Mouse (Mus musculus): ENCODE results near the gene Olfr1535. TPM values are rescaled to one million over a fixed set of nuclear protein-coding genes. Genes with fewer than 3 reads are reported as not detected.

Olfr1535 gene
- not detected for polyA plus RNA-seq (2012; fragmentation: generic; extraction: Trizol)
- long read RNA-seq, experiment 1 = 0 reads
- long read RNA-seq, experiment 2 = 0 reads

- Histone ChIP-seq H3K27me3 (ENCODE audit: control insufficient read depth, insufficient read depth, insufficient read length) (no peaks in the 10 kb centered on the region), H3K4me3 (ENCODE audit: insufficient read depth, poor library complexity, severe bottlenecking) (no peak within 1 kb of the TSS), H3K79me2 (ENCODE audit: control insufficient read depth, insufficient read depth) (no peaks in the 10 kb centered on the region), H3K36me3 (ENCODE audit: control insufficient read depth, insufficient read depth) (no peaks in the 10 kb centered on the region), H3ac (ENCODE audit: control insufficient read depth, insufficient read length, low read depth) (no peak within 1 kb of the TSS), H3K79me3 (ENCODE audit: low read depth) (no peaks in the 10 kb centered on the region)
- TF ChIP-seq CTCF (IDR thresholded peaks at IDR 0.05; ENCODE audit: control insufficient read depth, insufficient read depth, insufficient read length) = no peak
- TF ChIP-seq FOSL1 (IDR thresholded peaks at IDR 0.05; ENCODE audit: insufficient read depth, low read length, poor library complexity, severe bottlenecking) = no peak
- no peak for TF ChIP-seq MYOD1 (IDR thresholded peaks at IDR 0.05; ENCODE audit: control insufficient read depth, insufficient read length, low read depth)
Measured at GRCm38 (mm10) chr13:21559793-21560192, at the start of gene Olfr1535. TSS of gene Olfr1535 (minus strand) at chr13:21559893.

GRCm38 (mm10) chr13:21591618-21592017 lies 31.9 kb upstream of the Olfr1535 start:
- Histone ChIP-seq H3K4me3 (ENCODE audit: insufficient read depth, poor library complexity, severe bottlenecking) (no peak overlapping the region), H3ac (ENCODE audit: control insufficient read depth, insufficient read length, low read depth) (no peak overlapping the region), H3K36me3 (ENCODE audit: control insufficient read depth, insufficient read depth) (no peaks in the 10 kb centered on the region), H3K27me3 (ENCODE audit: control insufficient read depth, insufficient read depth, insufficient read length) (no peaks in the 10 kb centered on the region), H3K79me3 (ENCODE audit: low read depth) (no peaks in the 10 kb centered on the region), H3K79me2 (ENCODE audit: control insufficient read depth, insufficient read depth) (no peaks in the 10 kb centered on the region)
- TF ChIP-seq MAX (IDR thresholded peaks at IDR 0.05) (no peak), CEBPB (IDR thresholded peaks at IDR 0.05; ENCODE audit: low read depth) (no peak), MYOG (IDR thresholded peaks at IDR 0.05; ENCODE audit: control insufficient read depth, extremely low read depth, insufficient read length) (no peak), FOSL1 (IDR thresholded peaks at IDR 0.05; ENCODE audit: insufficient read depth, low read length, poor library complexity, severe bottlenecking) (no peak), MYOD1 (IDR thresholded peaks at IDR 0.05; ENCODE audit: control insufficient read depth, insufficient read length, low read depth) (no peak), CTCF (IDR thresholded peaks at IDR 0.05; ENCODE audit: control insufficient read depth, insufficient read depth, insufficient read length) (no peak), USF1 (IDR thresholded peaks at IDR 0.05; ENCODE audit: low read depth) (no peak)

DNA sequence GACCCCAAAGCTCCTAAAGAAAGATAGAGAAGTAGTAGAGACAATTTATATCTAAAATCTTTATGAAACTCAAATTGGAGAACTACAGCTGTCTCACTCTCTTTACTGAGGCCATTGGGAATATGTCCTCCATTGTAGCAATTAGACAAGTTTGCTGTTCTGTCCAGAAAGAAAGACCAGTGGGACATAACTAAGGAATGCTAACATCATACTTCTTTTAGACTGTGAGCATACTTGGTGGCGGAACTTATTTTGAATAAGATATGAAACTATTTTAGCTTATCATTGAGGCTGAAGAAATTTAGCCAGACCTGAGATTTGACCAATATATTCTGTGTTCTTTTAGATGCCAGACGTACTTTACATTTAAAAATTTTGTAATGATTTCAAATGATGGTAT lies 22.0 kb upstream of the Olfr1535 start, which contains the start of gene Olfr1364:
TSS of gene Olfr1364 (minus strand) at position 101 of the 400 bp plus-strand sequence.
- TF ChIP-seq CTCF (IDR thresholded peaks at IDR 0.05; ENCODE audit: control insufficient read depth, insufficient read depth, insufficient read length) (no peak), MYOD1 (IDR thresholded peaks at IDR 0.05; ENCODE audit: control insufficient read depth, insufficient read length, low read depth) (no peak), CEBPB (IDR thresholded peaks at IDR 0.05; ENCODE audit: low read depth) (no peak), MYOG (IDR thresholded peaks at IDR 0.05; ENCODE audit: control insufficient read depth, extremely low read depth, insufficient read length) (no peak), FOSL1 (IDR thresholded peaks at IDR 0.05; ENCODE audit: insufficient read depth, low read length, poor library complexity, severe bottlenecking) (no peak), USF1 (IDR thresholded peaks at IDR 0.05; ENCODE audit: low read depth) (no peak), MAX (IDR thresholded peaks at IDR 0.05) (no peak)
- Histone ChIP-seq H3K27me3 (ENCODE audit: control insufficient read depth, insufficient read depth, insufficient read length) (no peaks in the 10 kb centered on the region), H3K4me3 (ENCODE audit: insufficient read depth, poor library complexity, severe bottlenecking) (no peak within 1 kb of the TSS)

GRCm38 (mm10) chr13:21550416-21551110 lies 9.1 kb downstream of the Olfr1535 start:
- no peak overlapping the region for H3K4me3 ChIP-seq (ENCODE audit: insufficient read depth, poor library complexity, severe bottlenecking)
- no peaks in the 10 kb centered on the region for H3K79me3 ChIP-seq (ENCODE audit: low read depth)
- H3K27me3 ChIP-seq (ENCODE audit: control insufficient read depth, insufficient read depth, insufficient read length) = no peaks in the 10 kb centered on the region
- no peaks in the 10 kb centered on the region for H3K79me2 ChIP-seq (ENCODE audit: control insufficient read depth, insufficient read depth)
- no peak overlapping the region for H3ac ChIP-seq (ENCODE audit: control insufficient read depth, insufficient read length, low read depth)
- H3K36me3 ChIP-seq (ENCODE audit: control insufficient read depth, insufficient read depth) = no peaks in the 10 kb centered on the region
- TF ChIP-seq MYOD1 (IDR thresholded peaks at IDR 0.05; ENCODE audit: control insufficient read depth, insufficient read length, low read depth) = no peak
- no peak for TF ChIP-seq MYOG (IDR thresholded peaks at IDR 0.05; ENCODE audit: control insufficient read depth, extremely low read depth, insufficient read length)
- no peak for TF ChIP-seq CTCF (IDR thresholded peaks at IDR 0.05; ENCODE audit: control insufficient read depth, insufficient read depth, insufficient read length)
- no peak for TF ChIP-seq FOSL1 (IDR thresholded peaks at IDR 0.05; ENCODE audit: insufficient read depth, low read length, poor library complexity, severe bottlenecking)
- no peak for TF ChIP-seq USF1 (IDR thresholded peaks at IDR 0.05; ENCODE audit: low read depth)
- no peak for TF ChIP-seq MAX (IDR thresholded peaks at IDR 0.05)
- TF ChIP-seq CEBPB (IDR thresholded peaks at IDR 0.05; ENCODE audit: low read depth) = no peak

More for the DNA sequence above, 22.0 kb upstream of the Olfr1535 start, which contains the start of gene Olfr1364:
- Histone ChIP-seq H3K79me3 (ENCODE audit: low read depth) (no peaks in the 10 kb centered on the region), H3ac (ENCODE audit: control insufficient read depth, insufficient read length, low read depth) (no peak within 1 kb of the TSS), H3K36me3 (ENCODE audit: control insufficient read depth, insufficient read depth) (no peaks in the 10 kb centered on the region), H3K79me2 (ENCODE audit: control insufficient read depth, insufficient read depth) (no peaks in the 10 kb centered on the region)

GRCm38 (mm10) chr13:21549487-21549886 lies 10.2 kb downstream of the Olfr1535 start:
- no peak overlapping the region for H3ac ChIP-seq (ENCODE audit: control insufficient read depth, insufficient read length, low read depth)
- H3K4me3 ChIP-seq (ENCODE audit: insufficient read depth, poor library complexity, severe bottlenecking) = no peak overlapping the region
- TF ChIP-seq MYOD1 (IDR thresholded peaks at IDR 0.05; ENCODE audit: control insufficient read depth, insufficient read length, low read depth) (no peak), USF1 (IDR thresholded peaks at IDR 0.05; ENCODE audit: low read depth) (no peak), MYOG (IDR thresholded peaks at IDR 0.05; ENCODE audit: control insufficient read depth, extremely low read depth, insufficient read length) (no peak), CTCF (IDR thresholded peaks at IDR 0.05; ENCODE audit: control insufficient read depth, insufficient read depth, insufficient read length) (no peak), MAX (IDR thresholded peaks at IDR 0.05) (no peak), FOSL1 (IDR thresholded peaks at IDR 0.05; ENCODE audit: insufficient read depth, low read length, poor library complexity, severe bottlenecking) (no peak), CEBPB (IDR thresholded peaks at IDR 0.05; ENCODE audit: low read depth) (no peak)
- H3K79me3 ChIP-seq (ENCODE audit: low read depth) = no peaks in the 10 kb centered on the region
- no peaks in the 10 kb centered on the region for H3K27me3 ChIP-seq (ENCODE audit: control insufficient read depth, insufficient read depth, insufficient read length)
- no peaks in the 10 kb centered on the region for H3K79me2 ChIP-seq (ENCODE audit: control insufficient read depth, insufficient read depth)
- no peaks in the 10 kb centered on the region for H3K36me3 ChIP-seq (ENCODE audit: control insufficient read depth, insufficient read depth)

All from C2C12 (cell line).